Mouse (Mus musculus) stomach, embryonic 16.5 days (tissue): ENCODE measurements at regions not wholly inside any gene's neighbourhood (a gene's known extent, or its start where the extent isn't known, plus 50 kb on each side); places are given as distances from the start of the nearest gene placed in this dataset.

ENCODE experiments used
- ATAC-seq: fragments of 200-750 bp; cut with Nextera tagmentation; 2 replicates; pipeline ENCODE4 v1.8.0; 2017; ENCODE audit warnings: moderate number of reproducible peaks, moderate TSS enrichment; ENCODE audit not compliant: insufficient read depth, low FRiP score
- H3K27ac ChIP-seq: fragments of 300-500 bp; sonication (generic); 2 replicates; pipeline ENCODE4 v1.5.1; 2014; ENCODE audit warnings: low read length
- H3K27me3 ChIP-seq: fragments of 300-500 bp; sonication (generic); 2 replicates; pipeline ENCODE4 v1.6.1; 2014; ENCODE audit warnings: low read length, control low read depth, mixed read lengths; ENCODE audit not compliant: control insufficient read depth, insufficient read depth
- H3K36me3 ChIP-seq: fragments of 300-500 bp; sonication (generic); 2 replicates; pipeline ENCODE4 v1.6.1; 2014; ENCODE audit warnings: low read length; ENCODE audit not compliant: control insufficient read depth, insufficient read depth
- H3K4me1 ChIP-seq: fragments of 300-500 bp; sonication (generic); 2 replicates; pipeline ENCODE4 v1.6.1; 2014; ENCODE audit warnings: low read length, control low read depth, mixed read lengths; ENCODE audit not compliant: control insufficient read depth, insufficient read depth
- H3K4me2 ChIP-seq: fragments of 300-500 bp; sonication (generic); 2 replicates; pipeline ENCODE4 v1.6.1; 2014; ENCODE audit warnings: low read depth, low read length, mixed read lengths
- H3K4me3 ChIP-seq: fragments of 300-500 bp; sonication (generic); replicated peaks from 2 replicates; pipeline ENCODE4 v1.5.1; 2014; ENCODE audit warnings: mild to moderate bottlenecking, low read length
- H3K9ac ChIP-seq: fragments of 300-500 bp; sonication (generic); 2 replicates; pipeline ENCODE4 v1.6.1; 2014; ENCODE audit warnings: low read length
- H3K9me3 ChIP-seq: fragments of 300-500 bp; sonication (generic); replicated peaks from 2 replicates; pipeline ENCODE4 v1.6.1; 2016; ENCODE audit warnings: low read length, control low read depth; ENCODE audit not compliant: control insufficient read depth
- WGBS: fragments of 180-500 bp; shearing (Covaris S2); extraction: QIAGEN DNeasy Blood & Tissue Kit; methylation state at CpG from one replicate; pipeline ENCODE4 v1.1.7; 2014; 5-methylcytosine and 5-hydroxymethylcytosine counted together

- no peak overlapping the region for H3K9ac ChIP-seq
- WGBS: 64% methylated on average over 5 of the region's 5 CpGs
- H3K4me1 ChIP-seq: peaks cover 12% of the 10 kb centered on the region
- H3K36me3 ChIP-seq: no peaks in the 10 kb centered on the region
- ATAC-seq: no peak
- no peak overlapping the region for H3K4me3 ChIP-seq
- no peaks in the 10 kb centered on the region for H3K27me3 ChIP-seq
- H3K27ac ChIP-seq: no peak overlapping the region
- H3K4me2 ChIP-seq: no peak overlapping the region
- no peaks in the 10 kb centered on the region for H3K9me3 ChIP-seq
Observed at GRCm38 (mm10) chr10:56918412-56918811, 541.3 kb downstream of the Gja1 start.

DNA sequence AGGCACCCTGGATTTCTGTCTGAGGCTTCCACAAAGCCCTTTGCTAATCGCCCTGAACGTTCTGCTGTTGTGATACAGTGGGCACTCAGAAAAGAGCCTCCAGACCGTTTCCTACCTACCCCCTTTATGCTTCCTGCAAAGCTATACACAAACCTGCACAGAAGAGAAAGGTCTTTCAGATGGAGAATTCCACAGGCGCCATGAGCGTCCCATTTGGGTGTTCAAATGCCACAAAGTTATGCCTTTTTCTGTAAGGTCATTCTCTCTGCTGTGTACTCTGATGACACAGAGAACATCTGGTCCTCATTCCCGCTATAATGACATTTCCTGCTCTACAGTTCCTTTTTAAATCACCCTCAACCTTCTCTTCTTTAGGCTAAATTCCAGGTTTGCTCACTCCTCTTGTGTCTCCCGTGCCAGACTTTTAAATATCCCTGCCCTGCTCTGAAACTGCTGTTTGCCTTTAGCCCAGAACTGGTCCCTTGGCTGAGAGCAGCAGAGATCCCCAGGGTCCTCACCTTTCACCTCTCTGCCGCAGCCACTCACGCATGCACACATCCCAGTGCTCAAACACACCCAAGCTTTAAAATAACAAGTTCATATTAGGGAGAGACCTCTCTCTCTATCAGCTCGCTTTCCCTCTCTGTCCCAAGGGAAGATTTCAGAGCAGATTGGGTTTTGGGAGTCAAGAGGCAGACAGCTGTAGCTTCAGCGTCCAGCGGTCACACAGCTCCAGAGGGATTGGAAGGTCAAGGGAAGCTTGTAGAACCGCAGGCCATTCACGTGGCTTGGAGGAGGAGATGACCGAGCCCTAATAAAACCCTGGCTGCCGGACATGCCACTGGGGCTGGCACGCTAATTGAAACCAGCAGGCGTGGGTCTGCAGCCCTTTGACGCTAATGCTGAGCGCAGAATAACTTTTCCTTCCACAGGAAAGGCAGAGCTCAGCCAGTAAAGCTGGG is 543.9 kb downstream of the Gja1 start:
- Histone ChIP-seq H3K4me3 (0 out of 2 replicates have a peak overlapping the region, but pooled peaks have one; percentile 1), H3K27me3 (no peaks in the 10 kb centered on the region), H3K9me3 (no peaks in the 10 kb centered on the region), H3K27ac (no peak overlapping the region), H3K4me2 (peak overlapping the region; percentile 29; the same call in 1 of the 2 replicates), H3K4me1 (peaks cover 12% of the 10 kb centered on the region), H3K9ac (no peak overlapping the region), H3K36me3 (no peaks in the 10 kb centered on the region)
- WGBS: 39% methylated on average over 20 of the region's 20 CpGs
- ATAC-seq: no peak

DNA sequence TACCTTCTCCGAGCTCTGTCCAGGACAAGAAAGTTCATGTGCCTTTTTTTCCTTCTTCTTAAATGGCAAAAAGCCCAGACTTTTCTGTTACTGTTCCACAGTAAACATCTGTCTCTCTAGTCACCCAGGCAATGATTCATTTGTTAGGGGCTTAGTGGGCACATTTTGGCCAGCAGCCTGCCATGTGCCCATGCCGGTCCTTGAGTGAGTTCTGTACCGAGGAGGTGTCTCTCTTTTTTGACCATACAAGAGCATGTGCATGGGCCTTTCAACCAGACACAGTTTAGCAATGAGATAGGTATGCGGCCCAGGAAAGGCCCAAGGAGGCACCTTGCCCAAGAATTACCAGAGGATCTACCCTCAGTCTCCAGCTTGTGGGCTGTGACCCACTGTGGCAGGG is 551.0 kb upstream of the Hsf2 start:
- Histone ChIP-seq H3K9me3 (no peaks in the 10 kb centered on the region), H3K27me3 (no peaks in the 10 kb centered on the region), H3K9ac (no peak overlapping the region), H3K36me3 (no peaks in the 10 kb centered on the region), H3K4me3 (no peak overlapping the region), H3K27ac (peak overlapping the region; percentile 12; the same call in 1 of the 2 replicates), H3K4me1 (no peaks in the 10 kb centered on the region), H3K4me2 (no peak overlapping the region)
- 62% methylated on average over 4 of the region's 4 CpGs for WGBS
- ATAC-seq: peak; percentile 56

DNA sequence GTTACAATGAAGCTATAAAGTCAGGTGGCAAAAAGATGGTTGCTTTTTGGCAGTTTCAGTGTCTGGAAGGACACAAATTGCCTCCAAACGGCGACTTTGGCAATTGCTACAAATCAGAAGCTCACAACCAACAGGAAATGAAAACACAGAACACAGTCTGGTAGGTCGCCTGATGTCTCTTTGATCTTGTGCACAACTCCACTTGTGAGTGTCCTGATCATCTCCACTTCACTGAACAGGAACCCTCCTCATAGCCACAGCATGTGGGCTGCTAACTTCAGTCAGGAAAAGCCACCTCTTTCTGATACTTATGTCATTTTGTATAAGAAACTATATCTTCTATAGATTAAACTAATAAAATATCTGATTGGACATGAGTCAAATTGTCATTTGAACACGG is 544.2 kb upstream of the Hsf2 start:
- no peak overlapping the region for H3K9ac ChIP-seq
- H3K27ac ChIP-seq: no peak overlapping the region
- H3K4me2 ChIP-seq: no peak overlapping the region
- no peaks in the 10 kb centered on the region for H3K4me1 ChIP-seq
- 68% methylated on average over 4 of the region's 4 CpGs for WGBS
- H3K9me3 ChIP-seq: no peaks in the 10 kb centered on the region
- H3K4me3 ChIP-seq: no peak overlapping the region
- H3K27me3 ChIP-seq: no peaks in the 10 kb centered on the region
- H3K36me3 ChIP-seq: no peaks in the 10 kb centered on the region
- ATAC-seq: no peak

DNA sequence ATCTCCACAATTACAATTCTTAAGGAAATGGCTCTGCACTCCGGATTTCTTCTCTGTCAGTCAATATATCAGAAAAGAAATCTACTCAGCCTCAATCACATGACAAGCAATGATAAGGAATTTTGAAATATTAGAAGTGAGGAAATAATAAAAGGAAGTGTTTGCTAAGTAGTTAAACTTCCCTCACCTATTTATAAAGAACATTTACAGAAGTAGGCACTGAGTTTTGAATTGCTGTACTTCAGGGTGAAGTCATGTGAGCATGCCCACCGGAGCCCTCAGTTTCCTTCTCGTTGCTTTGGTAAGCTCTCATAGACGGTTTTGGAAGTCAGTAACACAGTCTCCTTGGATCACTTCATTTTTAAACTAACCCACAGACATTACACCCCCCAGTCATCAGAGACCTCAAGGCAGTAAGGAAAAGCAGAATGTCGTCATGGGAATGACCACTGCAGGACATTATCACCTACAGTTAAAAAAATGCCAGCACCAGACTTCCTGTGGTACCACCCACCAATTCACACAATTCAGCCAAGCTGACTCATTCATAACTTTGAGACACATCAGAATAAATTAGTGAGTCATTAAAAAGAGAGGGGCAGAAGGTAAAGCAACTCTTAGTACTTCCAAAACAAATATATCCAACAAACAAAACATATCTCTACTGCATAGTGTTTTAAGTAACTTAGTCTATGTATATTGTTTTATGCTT is 541.6 kb upstream of the Hsf2 start:
- H3K9ac ChIP-seq: no peak overlapping the region
- no peaks in the 10 kb centered on the region for H3K27me3 ChIP-seq
- H3K27ac ChIP-seq: no peak overlapping the region
- 69% methylated on average over 5 of the region's 5 CpGs for WGBS
- H3K4me1 ChIP-seq: no peaks in the 10 kb centered on the region
- no peak overlapping the region for H3K4me3 ChIP-seq
- no peak for ATAC-seq
- H3K4me2 ChIP-seq: no peak overlapping the region
- H3K9me3 ChIP-seq: no peaks in the 10 kb centered on the region
- no peaks in the 10 kb centered on the region for H3K36me3 ChIP-seq

GRCm38 (mm10) chr10:56956728-56957127 is 529.5 kb upstream of the Hsf2 start:
- no peak overlapping the region for H3K4me3 ChIP-seq
- H3K27me3 ChIP-seq: no peaks in the 10 kb centered on the region
- no peak overlapping the region for H3K4me2 ChIP-seq
- no peaks in the 10 kb centered on the region for H3K9me3 ChIP-seq
- no peak overlapping the region for H3K9ac ChIP-seq
- WGBS: 63% methylated on average over 2 of the region's 2 CpGs
- ATAC-seq: no peak
- H3K36me3 ChIP-seq: no peaks in the 10 kb centered on the region
- H3K4me1 ChIP-seq: no peaks in the 10 kb centered on the region
- no peak overlapping the region for H3K27ac ChIP-seq

DNA sequence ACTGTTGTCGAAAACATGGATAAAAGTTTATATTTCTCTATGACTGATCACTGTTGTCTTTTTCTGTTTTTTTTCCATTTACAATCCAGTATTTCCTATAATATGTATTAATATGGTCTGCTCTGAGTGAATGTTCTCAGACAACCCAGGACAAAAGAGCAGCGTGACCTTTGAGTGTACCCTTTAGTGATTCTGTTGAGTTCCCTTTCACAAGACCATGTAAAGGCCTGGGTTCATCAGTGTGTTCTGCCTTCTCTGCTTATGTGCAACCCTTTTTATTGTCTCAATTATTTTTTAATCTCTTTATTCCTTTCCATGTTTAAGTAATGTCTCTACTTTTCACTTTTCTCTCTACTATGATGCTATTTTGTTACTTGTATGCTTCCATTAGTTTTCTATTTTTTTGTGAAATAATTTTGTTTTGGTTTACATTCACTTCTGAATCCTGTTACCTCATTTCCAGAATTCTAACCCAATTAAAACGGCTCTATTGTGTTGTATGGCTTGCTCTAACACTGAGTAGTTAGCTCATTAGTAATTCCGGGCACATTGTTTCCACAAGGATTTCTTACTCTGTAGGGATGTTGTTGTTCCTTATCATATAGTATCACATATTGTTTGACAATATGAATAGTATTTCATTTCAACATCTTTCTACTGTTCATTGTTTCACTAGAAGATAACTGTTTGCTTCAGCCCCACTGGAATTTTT is 523.9 kb upstream of the Hsf2 start:
- H3K9me3 ChIP-seq: no peaks in the 10 kb centered on the region
- ATAC-seq: no peak
- H3K9ac ChIP-seq: no peak overlapping the region
- H3K4me1 ChIP-seq: no peaks in the 10 kb centered on the region
- H3K27me3 ChIP-seq: no peaks in the 10 kb centered on the region
- no peak overlapping the region for H3K4me2 ChIP-seq
- 79% methylated on average over 4 of the region's 4 CpGs for WGBS
- H3K27ac ChIP-seq: no peak overlapping the region
- no peaks in the 10 kb centered on the region for H3K36me3 ChIP-seq
- no peak overlapping the region for H3K4me3 ChIP-seq

- Histone ChIP-seq H3K36me3 (no peaks in the 10 kb centered on the region), H3K4me2 (no peak overlapping the region), H3K4me1 (no peaks in the 10 kb centered on the region), H3K9me3 (no peaks in the 10 kb centered on the region), H3K27ac (no peak overlapping the region), H3K27me3 (no peaks in the 10 kb centered on the region), H3K9ac (no peak overlapping the region), H3K4me3 (no peak overlapping the region)
- WGBS: 51% methylated on average over 3 of the region's 3 CpGs
- no peak for ATAC-seq
Observed at GRCm38 (mm10) chr10:56963215-56963614, 523.0 kb upstream of the Hsf2 start.

DNA sequence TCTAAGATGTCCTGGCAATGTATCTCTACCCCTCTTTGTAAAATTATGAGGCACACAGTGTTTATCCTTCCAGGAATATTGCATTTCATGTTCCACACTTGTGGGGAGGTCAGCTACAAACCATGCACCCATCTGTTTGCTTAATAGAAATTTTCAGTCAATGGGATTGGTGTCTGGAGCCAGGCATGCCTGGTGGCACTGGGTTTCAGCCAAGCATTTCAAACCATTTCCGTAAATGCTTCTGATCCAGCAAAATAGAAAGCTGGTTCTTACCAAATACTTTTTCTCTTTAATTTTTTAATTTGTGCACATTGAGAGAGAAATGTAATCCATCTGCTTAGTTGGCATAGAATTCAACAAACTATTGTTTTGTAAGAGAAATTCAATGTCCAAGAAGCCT is 517.3 kb upstream of the Hsf2 start:
- H3K9me3 ChIP-seq: no peaks in the 10 kb centered on the region
- no peak overlapping the region for H3K27ac ChIP-seq
- no peak overlapping the region for H3K4me2 ChIP-seq
- H3K27me3 ChIP-seq: no peaks in the 10 kb centered on the region
- no peaks in the 10 kb centered on the region for H3K36me3 ChIP-seq
- H3K4me3 ChIP-seq: no peak overlapping the region
- WGBS: 89% methylated on average over 1 of the region's 1 CpGs
- no peak overlapping the region for H3K9ac ChIP-seq
- no peaks in the 10 kb centered on the region for H3K4me1 ChIP-seq
- ATAC-seq: no peak
